ENCODE assay signal across 32 mouse cellular contexts in genomic region chr11:59432261-59432660, GRCm38 (mm10). TPM values are rescaled to one million over a fixed set of nuclear protein-coding genes. Genes with fewer than 3 reads are reported as not detected.
DNase-seq lines count a peak whose midpoint lies in the region; ATAC-seq and TF ChIP-seq lines count a peak whose summit lies in the region.
"Had no signal": no experiment of that assay in that cellular context is flagged by ENCODE, and none has a peak within 500 bp of the region (broad histone marks: within the 10 kb centered on the region; RNA-seq: fewer than 3 reads in every experiment).

No protein-coding gene starts in this region.

- H3K79me2 ChIP-seq in liver, adult 2 months (ENCODE audit: control insufficient read depth, insufficient read depth, low read length), result peaks cover 15% of the 10 kb centered on the region; the same call in 1 of the 2 replicates

- peaks cover 5% of the 10 kb centered on the region; the same call in 1 of the 2 replicates for H3K9me3 ChIP-seq in liver, embryonic 12.5 days (replicated peaks)
- H3K9me3 ChIP-seq in lung, postnatal 0 days (ENCODE audit: low read length), result no peaks in the 10 kb centered on the region
- H3K9me3 ChIP-seq in stomach, embryonic 16.5 days (replicated peaks; ENCODE audit: control insufficient read depth, low read length), result no peaks in the 10 kb centered on the region

- H3K4me2 ChIP-seq in liver, embryonic 12.5 days, result no peak overlapping the region
- H3K4me2 ChIP-seq in lung, postnatal 0 days (replicated peaks; ENCODE audit: low read depth, low read length), result no peak overlapping the region
- H3K4me2 ChIP-seq in stomach, embryonic 16.5 days (ENCODE audit: low read depth, low read length), result no peak overlapping the region
- H3K4me2 ChIP-seq: embryonic facial prominence, embryonic 15.5 days; heart, embryonic 13.5 days; kidney, embryonic 15.5 days had no signal

- WGBS in liver, adult 2 months, result 6% methylated on average over 3 of the region's 3 CpGs
- 68% methylated on average over 3 of the region's 3 CpGs for WGBS in liver, embryonic 12.5 days (ENCODE audit: insufficient replicate concordance)
- WGBS in lung, postnatal 0 days, result 11% methylated on average over 3 of the region's 3 CpGs
- 37% methylated on average over 3 of the region's 3 CpGs for WGBS in stomach, embryonic 16.5 days

- H3K4me1 ChIP-seq in liver, adult 2 months (ENCODE audit: control insufficient read depth, insufficient read depth, low read length), result peaks cover 23% of the 10 kb centered on the region
- H3K4me1 ChIP-seq in liver, embryonic 12.5 days, result no peaks in the 10 kb centered on the region
- H3K4me1 ChIP-seq in lung, postnatal 0 days (ENCODE audit: insufficient read depth, low read depth, low read length), result 0 out of 2 replicates have a peak, but pooled peaks cover 8% of the 10 kb centered on the region
- H3K4me1 ChIP-seq in embryonic fibroblast, embryonic 13.5 days (ENCODE audit: control insufficient read depth, insufficient read depth, low read length), result no peaks in the 10 kb centered on the region
- H3K4me1 ChIP-seq in stomach, embryonic 16.5 days (ENCODE audit: control insufficient read depth, insufficient read depth, low read length), result no peaks in the 10 kb centered on the region
- H3K4me1 ChIP-seq: embryonic facial prominence, embryonic 15.5 days; kidney, embryonic 15.5 days; midbrain, embryonic 10.5 days had no signal

- no peak for ATAC-seq in liver, embryonic 12.5 days
- ATAC-seq in lung, postnatal 0 days, result peak; percentile 88
- ATAC-seq in stomach, embryonic 16.5 days (ENCODE audit: insufficient read depth, low FRiP score), result no peak
- no peak for ATAC-seq in megakaryocyte-erythroid progenitor cell, adult 5-6 weeks (replicated peaks; ENCODE audit: low FRiP score, low TSS enrichment, poor library complexity, severe bottlenecking)
- ATAC-seq: forebrain, embryonic 16.5 days; hindbrain, postnatal 0 days; intestine, embryonic 16.5 days had no signal

- TF ChIP-seq EP300 in lung, postnatal 0 days (IDR thresholded peaks at IDR 0.05), result peak; percentile 67

- TF ChIP-seq POLR2A in liver, adult 2 months (IDR thresholded peaks at IDR 0.05; ENCODE audit: extremely low read depth, insufficient read depth, low read length), result no peak
- no peak for TF ChIP-seq POLR2A in embryonic fibroblast, embryonic 13.5 days (IDR thresholded peaks at IDR 0.05; ENCODE audit: low read depth, low read length)

- peak overlapping the region; percentile 59 for H3K9ac ChIP-seq in liver, adult 2 months (ENCODE audit: low read depth, low read length)
- H3K9ac ChIP-seq in liver, embryonic 12.5 days, result no peak overlapping the region
- no peak overlapping the region for H3K9ac ChIP-seq in lung, postnatal 0 days (replicated peaks; ENCODE audit: low read depth)
- H3K9ac ChIP-seq in stomach, embryonic 16.5 days (ENCODE audit: low read length), result no peak overlapping the region
- H3K9ac ChIP-seq: embryonic facial prominence, embryonic 15.5 days; heart, embryonic 13.5 days; kidney, embryonic 15.5 days had no signal

- TF ChIP-seq CTCF in liver, adult 2 months (IDR thresholded peaks at IDR 0.05; ENCODE audit: low read depth, low read length), result no peak
- no peak for TF ChIP-seq CTCF in lung, postnatal 0 days (IDR thresholded peaks at IDR 0.05)
- TF ChIP-seq CTCF in embryonic fibroblast, embryonic 13.5 days (IDR thresholded peaks at IDR 0.05; ENCODE audit: borderline replicate concordance, insufficient read depth, low read length), result no peak

- H3K27me3 ChIP-seq in liver, adult 2 months (ENCODE audit: control insufficient read depth, insufficient read depth, low read length), result no peaks in the 10 kb centered on the region
- no peaks in the 10 kb centered on the region for H3K27me3 ChIP-seq in liver, embryonic 12.5 days (replicated peaks)
- no peaks in the 10 kb centered on the region for H3K27me3 ChIP-seq in lung, postnatal 0 days (replicated peaks; ENCODE audit: insufficient read depth, low read length)
- H3K27me3 ChIP-seq in stomach, embryonic 16.5 days (ENCODE audit: control insufficient read depth, insufficient read depth, low read length), result no peaks in the 10 kb centered on the region
- H3K27me3 ChIP-seq: embryonic facial prominence, embryonic 15.5 days; heart, embryonic 13.5 days; kidney, embryonic 15.5 days had no signal

- peak overlapping the region; percentile 92 for H3K27ac ChIP-seq in liver, adult 2 months (replicated peaks; ENCODE audit: insufficient read depth, low read depth, low read length)
- no peak overlapping the region for H3K27ac ChIP-seq in liver, embryonic 12.5 days
- peak overlapping the region; percentile 80 for H3K27ac ChIP-seq in lung, postnatal 0 days (ENCODE audit: low read length)
- H3K27ac ChIP-seq in embryonic fibroblast, embryonic 13.5 days (ENCODE audit: insufficient read depth, low read length), result 0 out of 2 replicates have a peak overlapping the region, but pooled peaks have one; percentile 17
- peak overlapping the region; percentile 66 for H3K27ac ChIP-seq in stomach, embryonic 16.5 days (ENCODE audit: low read length)
- H3K27ac ChIP-seq: embryonic facial prominence, embryonic 15.5 days; heart, adult 2 months; heart, embryonic 13.5 days; hindbrain, postnatal 0 days; macrophage; midbrain, embryonic 10.5 days had no signal

- H3K36me3 ChIP-seq in liver, adult 2 months (ENCODE audit: control insufficient read depth, insufficient read depth, low read length), result peaks cover 11% of the 10 kb centered on the region; the same call in 1 of the 2 replicates
- H3K36me3 ChIP-seq in liver, embryonic 12.5 days, result peaks cover 32% of the 10 kb centered on the region
- no peaks in the 10 kb centered on the region for H3K36me3 ChIP-seq in lung, postnatal 0 days (ENCODE audit: insufficient read depth, low read length)
- H3K36me3 ChIP-seq in stomach, embryonic 16.5 days (ENCODE audit: control insufficient read depth, insufficient read depth, low read length), result peaks cover 12% of the 10 kb centered on the region; the same call in 1 of the 2 replicates

- no peak overlapping the region; the same call in 1 of the 2 replicates for H3K4me3 ChIP-seq in liver, adult 2 months (ENCODE audit: insufficient read depth, low read depth, low read length)
- H3K4me3 ChIP-seq in liver, embryonic 12.5 days, result no peak overlapping the region
- no peak overlapping the region for H3K4me3 ChIP-seq in lung, postnatal 0 days (ENCODE audit: low read depth, low read length)
- H3K4me3 ChIP-seq in embryonic fibroblast, embryonic 13.5 days (ENCODE audit: insufficient read depth, low read length), result no peak overlapping the region
- no peak overlapping the region for H3K4me3 ChIP-seq in stomach, embryonic 16.5 days (replicated peaks; ENCODE audit: low read length)
- H3K4me3 ChIP-seq: embryonic facial prominence, embryonic 15.5 days; heart, adult 2 months; heart, embryonic 13.5 days; kidney, embryonic 15.5 days; midbrain, embryonic 10.5 days had no signal

- DNase-seq in liver, adult 2 months (ENCODE audit: extremely low read depth, low read depth, low spot score), result peak; percentile 91
- DNase-seq in lung, postnatal 0 days (ENCODE audit: low spot score), result peak; percentile 90
- DNase-seq in lung, postnatal 14 days, result no peak
- DNase-seq: adrenal gland, postnatal 36 days; cerebellum, adult 9-11 months; gastrocnemius, postnatal 36 days; heart, adult 2 months; heart, postnatal 14 days; layer of hippocampus, adult 9-11 months had no signal

RNA-seq across cellular contexts. Expression of gene Jmjd4, which starts 17.6 kb away (rescaled TPM):
- total RNA-seq in liver, adult 2 months (2014; rRNA removed), result 5.0 and 5.4 TPM in 2 replicates
- 3.8 and 4.7 TPM in 2 replicates for polyA plus RNA-seq in liver, adult 2 months (2012; rRNA removed)
- 7.5 and 7.7 TPM in 2 replicates for polyA plus RNA-seq in liver, embryonic 12.5 days (2016; fragmentation: Nextera tagmentation; extraction: Ambion mirVana)
- 5.5 and 5.7 TPM in 2 replicates for polyA plus RNA-seq in lung, postnatal 0 days (2015; fragmentation: Nextera tagmentation; extraction: Ambion mirVana)
- polyA plus RNA-seq in embryonic fibroblast, embryonic 13.5 days (2011; ENCODE audit: insufficient read length, low read depth, missing spikeins), result 7.2 and 9.1 TPM in 2 replicates
- polyA plus RNA-seq in stomach, embryonic 16.5 days (2015; fragmentation: Nextera tagmentation; extraction: Ambion mirVana), result 9.0 and 9.3 TPM in 2 replicates
- 10.2 and 12.8 TPM in 2 replicates for total RNA-seq in megakaryocyte-erythroid progenitor cell, adult 5-6 weeks (2014; fragmentation: Nextera tagmentation)
- 7.4 and 10.3 TPM in 2 replicates for total RNA-seq in megakaryocyte-erythroid progenitor cell, adult 5-6 weeks (2017)

RNA-seq across cellular contexts. Expression of gene Snap47, which starts 18.7 kb away (rescaled TPM):
- 60.0 and 60.4 TPM in 2 replicates for total RNA-seq in liver, adult 2 months (2014; rRNA removed)
- polyA plus RNA-seq in liver, adult 2 months (2012; rRNA removed), result 70.9 and 76.3 TPM in 2 replicates
- polyA plus RNA-seq in liver, embryonic 12.5 days (2016; fragmentation: Nextera tagmentation; extraction: Ambion mirVana), result 34.4 and 35.8 TPM in 2 replicates
- polyA plus RNA-seq in lung, postnatal 0 days (2015; fragmentation: Nextera tagmentation; extraction: Ambion mirVana), result 54.0 and 56.7 TPM in 2 replicates
- 90.8 and 91.0 TPM in 2 replicates for polyA plus RNA-seq in embryonic fibroblast, embryonic 13.5 days (2011; ENCODE audit: insufficient read length, low read depth, missing spikeins)
- 99.0 and 101 TPM in 2 replicates for polyA plus RNA-seq in stomach, embryonic 16.5 days (2015; fragmentation: Nextera tagmentation; extraction: Ambion mirVana)
- total RNA-seq in megakaryocyte-erythroid progenitor cell, adult 5-6 weeks (2014; fragmentation: Nextera tagmentation), result 8.7 and 11.5 TPM in 2 replicates
- total RNA-seq in megakaryocyte-erythroid progenitor cell, adult 5-6 weeks (2017), result 9.0 and 9.6 TPM in 2 replicates

RNA-seq across cellular contexts. Expression of gene Zfp867, which starts 40.0 kb away (rescaled TPM):
- total RNA-seq in liver, adult 2 months (2014; rRNA removed), result 3.2 and 4.1 TPM in 2 replicates
- polyA plus RNA-seq in liver, adult 2 months (2012; rRNA removed), result 0.34 and 0.39 TPM in 2 replicates
- polyA plus RNA-seq in liver, embryonic 12.5 days (2016; fragmentation: Nextera tagmentation; extraction: Ambion mirVana), result 1.3 and 1.7 TPM in 2 replicates
- polyA plus RNA-seq in lung, postnatal 0 days (2015; fragmentation: Nextera tagmentation; extraction: Ambion mirVana), result 7.3 and 7.4 TPM in 2 replicates
- 4.4 and 6.1 TPM in 2 replicates for polyA plus RNA-seq in embryonic fibroblast, embryonic 13.5 days (2011; ENCODE audit: insufficient read length, low read depth, missing spikeins)
- 6.7 and 6.8 TPM in 2 replicates for polyA plus RNA-seq in stomach, embryonic 16.5 days (2015; fragmentation: Nextera tagmentation; extraction: Ambion mirVana)
- 2.0 and 2.6 TPM in 2 replicates for total RNA-seq in megakaryocyte-erythroid progenitor cell, adult 5-6 weeks (2014; fragmentation: Nextera tagmentation)
- 2.2 and 2.7 TPM in 2 replicates for total RNA-seq in megakaryocyte-erythroid progenitor cell, adult 5-6 weeks (2017)

RNA-seq across cellular contexts. Expression of gene Prss38, which starts 56.8 kb away (rescaled TPM):
- total RNA-seq in liver, adult 2 months (2014; rRNA removed), result not detected in 2 replicates
- not detected in 2 replicates for polyA plus RNA-seq in liver, adult 2 months (2012; rRNA removed)
- not detected in 2 replicates for polyA plus RNA-seq in liver, embryonic 12.5 days (2016; fragmentation: Nextera tagmentation; extraction: Ambion mirVana)
- not detected in 2 replicates for polyA plus RNA-seq in lung, postnatal 0 days (2015; fragmentation: Nextera tagmentation; extraction: Ambion mirVana)
- not detected in 2 replicates for polyA plus RNA-seq in embryonic fibroblast, embryonic 13.5 days (2011; ENCODE audit: insufficient read length, low read depth, missing spikeins)
- not detected in 2 replicates for polyA plus RNA-seq in stomach, embryonic 16.5 days (2015; fragmentation: Nextera tagmentation; extraction: Ambion mirVana)
- total RNA-seq in megakaryocyte-erythroid progenitor cell, adult 5-6 weeks (2014; fragmentation: Nextera tagmentation), result not detected in 2 replicates
- not detected in 2 replicates for total RNA-seq in megakaryocyte-erythroid progenitor cell, adult 5-6 weeks (2017)
- total RNA-seq: adrenal gland, postnatal 36 days; common myeloid progenitor, adult 5-6 weeks; gastrocnemius, postnatal 36 days; heart, adult 2 months; heart, postnatal 14 days; hindbrain, postnatal 0 days; left cerebral cortex, adult 18-20 months; MEL; midbrain, postnatal 0 days had no signal
- polyA plus RNA-seq: C2C12; embryonic facial prominence, embryonic 15.5 days; forebrain, embryonic 16.5 days; heart, adult 2 months; heart, embryonic 13.5 days; hindbrain, embryonic 11.5 days; hindbrain, postnatal 0 days; intestine, embryonic 16.5 days; kidney, embryonic 15.5 days; large intestine, adult 2 months; limb, embryonic 11.5 days; midbrain, embryonic 10.5 days; midbrain, postnatal 0 days; neural tube, embryonic 14.5 days; spleen, adult 2 months; thymus, postnatal 0 days had no signal
